Mouse (Mus musculus) heart, adult 8-10 months (tissue): ENCODE results near the gene Vmn1r103. TPM values are rescaled to one million over a fixed set of nuclear protein-coding genes. Genes with fewer than 3 reads are reported as not detected.
"Not testable (repeated sequence)": the region's sequence is repeated elsewhere in the genome, so short reads cannot be mapped to it uniquely, and the experiment has no call there.

Experiments used
- DNase-seq: peaks from one replicate; pipeline ENCODE4 v3.0.0; 2022; ENCODE audit warnings: low spot score
- total RNA-seq, 4 experiments: library from RNA; stranded (reverse); gene quantifications; 2 replicates each; pipeline ENCODE4 v1.2.4; 2022

Gene Vmn1r103
- total RNA-seq, result not detected

- DNase-seq, result not testable (repeated sequence)
Measured at GRCm38 (mm10) chr7:20510434-20510833, at the start of gene Vmn1r103. TSS of gene Vmn1r103 (minus strand) at chr7:20510534.

DNA sequence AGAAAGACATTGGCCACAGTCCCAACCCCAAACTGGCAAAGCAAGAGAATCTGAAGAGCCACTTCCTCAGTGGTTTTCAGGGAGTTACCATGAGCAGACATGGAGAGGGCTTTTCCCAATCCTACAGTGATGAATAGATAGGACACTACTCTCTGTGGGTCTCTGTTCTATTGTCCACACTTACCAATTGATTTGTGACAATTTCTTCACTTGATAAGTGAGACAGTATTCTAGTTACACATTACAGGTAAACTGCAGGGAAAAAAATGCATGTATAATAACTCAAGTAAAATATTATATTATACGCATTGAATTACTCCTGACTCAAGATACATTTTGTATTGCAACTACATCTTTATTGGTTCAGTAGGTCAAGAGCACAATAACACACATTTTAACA, 35.3 kb upstream of the Vmn1r103 start, which contains the start of gene Gm5726:
Gene Gm5726, minus strand, starts transcription at position 101 of the 400 bp plus-strand sequence.
- DNase-seq, result not testable (repeated sequence)

GRCm38 (mm10) chr7:20533537-20533936, 23.2 kb upstream of the Vmn1r103 start, which contains the start of gene Vmn1r104:
TSS of gene Vmn1r104 (plus strand) at chr7:20533837.
- not testable (repeated sequence) for DNase-seq

DNA sequence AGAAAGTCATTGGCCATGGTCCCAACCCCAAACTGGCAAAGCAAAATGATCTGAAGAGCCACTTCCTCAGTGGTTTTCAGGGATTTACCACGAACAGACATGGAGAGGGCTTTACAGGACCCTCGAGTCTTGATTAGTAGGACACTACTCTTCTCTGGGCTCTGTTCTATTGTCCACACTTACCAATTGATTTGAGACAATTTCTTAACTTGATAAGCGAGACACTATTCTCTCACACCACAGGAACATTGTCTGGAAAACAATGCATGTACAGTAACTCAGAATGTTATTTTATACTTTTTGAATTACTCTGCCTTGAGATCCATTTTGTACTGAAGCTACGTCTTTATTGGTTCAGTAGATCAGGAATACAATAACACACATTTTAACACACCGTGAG, 35.5 kb downstream of the Vmn1r103 start, which contains the start of gene Gm10670:
Gene Gm10670, minus strand, starts transcription at position 101 of the 400 bp plus-strand sequence.
- DNase-seq, result not testable (repeated sequence)

Other genes starting within 250 kb of the Vmn1r103 start
- gene Gm5890, start 247.7 kb downstream of the Vmn1r103 start, total RNA-seq, result not detected
- gene Gm4133, start 176.5 kb downstream of the Vmn1r103 start, total RNA-seq, result not detected
- gene Gm5728, start 135.1 kb downstream of the Vmn1r103 start, total RNA-seq, result not detected
- gene Vmn1r100, start 92.6 kb downstream of the Vmn1r103 start, total RNA-seq, result not detected
- gene Vmn1r101, start 67.9 kb downstream of the Vmn1r103 start, total RNA-seq, result not detected
- gene Gm10670, start 35.6 kb downstream of the Vmn1r103 start, total RNA-seq, result not detected
- not detected for gene Vmn1r104, start 23.3 kb upstream of the Vmn1r103 start, total RNA-seq
- not detected for gene Gm5726, start 35.2 kb upstream of the Vmn1r103 start, total RNA-seq
- gene Gm4141, start 65.7 kb upstream of the Vmn1r103 start, total RNA-seq, result not detected
- gene Gm4513, start 88.5 kb upstream of the Vmn1r103 start, total RNA-seq, result not detected
- not detected for gene Vmn1r107, start 158.4 kb upstream of the Vmn1r103 start, total RNA-seq
- gene Vmn1r111, start 192.7 kb upstream of the Vmn1r103 start, total RNA-seq, result not detected
- not detected for gene Gm10668, start 220.1 kb upstream of the Vmn1r103 start, total RNA-seq